Mouse (Mus musculus) subcutaneous adipose tissue, adult 2 months (tissue): ENCODE results near the gene 2510039O18Rik. TPM values are rescaled to one million over a fixed set of nuclear protein-coding genes. Genes with fewer than 3 reads are reported as not detected.

ENCODE experiments used
- polyA plus RNA-seq: library from polyadenylated mRNA; depleted of rRNA; stranded (reverse); fragments of >200 nt; gene quantifications from 2 replicates; pipeline ENCODE4 v1.2.3, GENCODE M21; 2012; ENCODE audit warnings: low replicate concordance; rRNA removed

Gene 2510039O18Rik
- 57.6 and 73.2 TPM in 2 replicates for polyA plus RNA-seq

DNA sequence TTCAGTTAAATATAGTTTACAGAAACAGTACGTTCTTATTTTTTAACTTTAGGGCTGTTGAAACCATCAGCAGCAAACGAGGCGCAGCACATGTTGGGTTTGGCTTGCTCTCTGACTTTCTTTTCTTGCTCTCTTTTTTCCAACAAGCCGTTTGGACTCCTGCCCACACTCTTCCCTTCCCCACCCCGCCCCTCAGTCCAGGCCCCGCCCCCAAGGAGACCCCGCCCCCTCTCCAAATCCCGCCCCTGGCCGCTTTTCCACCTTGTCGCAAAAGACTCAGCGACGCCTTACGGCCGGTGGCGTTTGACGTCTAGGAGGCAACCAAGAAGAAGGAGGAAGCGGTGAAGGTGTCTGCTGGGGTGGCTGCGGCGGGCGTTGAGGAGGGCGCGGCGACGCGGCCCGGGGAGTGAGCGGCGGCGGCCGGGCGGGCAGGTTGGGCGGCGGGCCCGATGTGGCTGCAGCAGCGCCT, at the start of gene 2510039O18Rik:
Gene 2510039O18Rik, plus strand, starts transcription at position 320 of the 469 bp plus-strand sequence.

DNA sequence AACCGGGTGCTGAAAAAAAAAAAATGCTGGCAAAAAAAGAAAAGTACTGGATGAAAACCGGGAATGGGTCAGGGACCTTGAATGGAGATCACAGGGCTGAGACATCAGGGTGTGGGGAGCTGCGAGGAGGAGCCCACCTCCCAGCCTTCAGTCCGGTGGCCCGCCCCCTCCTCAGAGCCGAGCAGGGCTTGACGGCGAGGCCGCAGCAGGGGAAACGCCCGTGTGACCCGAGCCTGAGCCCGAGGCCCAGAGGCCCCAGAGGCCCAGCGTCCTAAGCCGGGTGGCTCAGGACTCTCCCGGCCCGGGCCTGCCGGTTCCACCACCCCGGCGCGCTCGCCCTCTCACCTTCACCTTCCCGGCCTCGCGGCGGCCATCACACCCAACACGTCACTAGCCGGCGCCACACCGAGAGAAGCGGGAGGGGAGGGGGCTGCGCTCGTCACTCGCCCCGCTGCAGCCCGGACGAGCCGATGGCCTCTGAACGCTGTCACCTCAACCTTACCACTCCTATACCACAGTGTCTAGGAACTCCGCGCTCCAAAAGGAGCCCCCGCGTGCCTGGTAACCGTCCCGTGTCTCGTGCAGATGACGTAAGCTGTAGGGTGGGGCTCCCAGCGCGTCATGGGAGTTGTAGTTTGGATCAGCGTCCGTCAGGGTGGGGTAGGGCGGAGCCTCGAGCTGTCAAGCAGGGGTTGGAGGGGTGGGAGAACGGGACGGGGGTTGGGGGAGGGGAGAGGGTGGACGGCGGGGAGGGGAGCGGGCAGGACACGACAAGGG, 36.2 kb upstream of the 2510039O18Rik start, which contains the start of gene Mfn2:
Gene Mfn2, minus strand, starts transcription at position 392 of the 777 bp plus-strand sequence.

DNA sequence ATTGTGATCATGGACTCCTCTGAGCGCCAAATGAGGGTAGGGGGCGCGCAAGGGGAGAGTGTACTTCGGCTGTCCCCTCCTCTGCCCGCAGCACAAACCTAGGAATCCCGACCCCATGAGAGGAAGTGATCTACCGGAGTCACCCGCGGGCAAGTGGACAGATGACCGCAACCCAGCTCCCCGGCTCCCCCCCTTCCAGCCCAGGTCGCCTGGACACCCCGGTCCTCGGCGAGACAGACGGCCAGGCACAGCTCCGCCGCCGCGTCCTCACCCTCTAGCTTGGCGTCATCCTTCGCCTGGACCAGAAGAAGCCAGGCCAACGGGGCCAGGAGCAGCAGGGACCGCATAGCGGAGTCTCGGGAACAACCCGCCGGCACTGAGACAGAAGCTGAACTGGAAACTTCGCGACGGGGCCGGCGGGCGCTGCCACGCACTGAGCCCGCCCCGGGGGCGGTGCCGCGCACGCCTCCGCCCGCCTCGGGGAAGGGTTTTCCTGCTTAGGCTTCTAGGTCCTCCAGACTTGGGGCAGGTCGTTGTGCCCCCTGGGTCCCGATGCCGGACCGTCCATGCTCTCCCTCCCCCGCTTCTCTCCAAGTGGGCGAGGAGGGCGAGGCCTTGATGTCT, 4.3 kb upstream of the 2510039O18Rik start, which contains the start of gene Plod1:
Gene Plod1, minus strand, starts transcription at position 437 of the 624 bp plus-strand sequence.

DNA sequence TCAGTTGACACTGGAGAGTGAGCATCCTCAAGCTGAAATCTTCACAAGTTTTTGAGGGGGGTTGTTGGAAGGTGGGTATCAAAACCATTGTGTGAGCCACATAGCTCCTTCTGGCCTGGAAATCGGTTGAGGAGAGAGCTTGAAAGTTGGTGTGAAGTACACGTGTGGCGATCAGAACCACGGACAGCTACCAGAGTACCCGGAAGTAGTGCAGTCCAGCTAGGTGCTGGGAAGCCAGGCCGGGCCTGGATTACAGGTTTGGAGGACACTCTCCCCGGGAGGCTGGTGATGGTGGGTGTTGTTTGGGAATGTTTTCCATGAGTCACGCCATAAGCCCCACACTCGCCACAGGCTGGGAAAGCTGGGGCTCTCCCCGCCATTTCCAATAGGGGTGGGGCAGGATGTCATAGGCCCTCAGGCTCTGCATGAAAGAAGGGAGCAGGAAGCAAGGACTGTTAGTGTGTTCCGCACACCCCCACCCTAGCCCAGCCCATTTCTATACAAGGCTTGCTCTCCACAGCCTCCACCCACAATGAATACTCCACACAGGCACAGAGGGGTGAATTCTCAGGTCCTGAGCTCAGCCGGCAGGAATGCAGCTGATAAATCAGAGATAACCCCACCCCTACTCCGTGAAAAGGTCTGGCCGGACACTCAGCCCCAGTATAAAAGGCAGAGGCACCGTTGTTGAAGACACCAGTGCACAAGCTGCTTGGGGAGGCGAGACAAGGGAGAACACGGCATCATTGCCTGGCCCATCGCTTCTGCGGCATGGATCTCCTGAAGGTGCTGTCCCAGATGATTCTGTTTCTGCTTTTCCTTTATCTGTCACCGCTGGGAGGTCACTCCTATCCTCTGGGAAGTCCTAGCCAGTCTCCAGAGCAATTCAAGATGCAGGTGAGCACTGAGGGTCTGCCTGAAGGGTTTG, 44.8 kb downstream of the 2510039O18Rik start, which contains the start of gene Nppb:
Gene Nppb, plus strand, starts transcription at position 584 of the 928 bp plus-strand sequence.

Other genes starting within 250 kb of the 2510039O18Rik start
- gene Zfp534, start 238.3 kb upstream of the 2510039O18Rik start, polyA plus RNA-seq, result not detected in 2 replicates
- gene Zfp984, start 131.1 kb upstream of the 2510039O18Rik start, polyA plus RNA-seq, result 0.82 and 1.1 TPM in 2 replicates
- gene Zfp933, start 92.5 kb upstream of the 2510039O18Rik start, polyA plus RNA-seq, result 1.3 and 1.8 TPM in 2 replicates
- 42.8 and 67.6 TPM in 2 replicates for gene Miip, start 72.1 kb upstream of the 2510039O18Rik start, polyA plus RNA-seq
- 2.3 and 2.8 TPM in 2 replicates for gene Fv1, start 71.9 kb upstream of the 2510039O18Rik start, polyA plus RNA-seq
- 92.0 and 144 TPM in 2 replicates for gene Mfn2, start 36.2 kb upstream of the 2510039O18Rik start, polyA plus RNA-seq
- 108 and 128 TPM in 2 replicates for gene Plod1, start 4.1 kb upstream of the 2510039O18Rik start, polyA plus RNA-seq
- gene Nppb, start 44.9 kb downstream of the 2510039O18Rik start, polyA plus RNA-seq, result not detected in 2 replicates
- gene Nppa, start 59.8 kb downstream of the 2510039O18Rik start, polyA plus RNA-seq, result 0.40 TPM in 1 of 2 replicates, not detected in the other
- gene Clcn6, start 97.9 kb downstream of the 2510039O18Rik start, polyA plus RNA-seq, result 11.7 and 20.6 TPM in 2 replicates
- gene Mthfr, start 98.2 kb downstream of the 2510039O18Rik start, polyA plus RNA-seq, result 38.3 and 42.9 TPM in 2 replicates
- gene Agtrap, start 147.1 kb downstream of the 2510039O18Rik start, polyA plus RNA-seq, result 20.5 and 25.4 TPM in 2 replicates
- gene Mad2l2, start 189.5 kb downstream of the 2510039O18Rik start, polyA plus RNA-seq, result 32.7 and 45.5 TPM in 2 replicates
- gene Draxin, start 189.8 kb downstream of the 2510039O18Rik start, polyA plus RNA-seq, result 0.03 and 0.58 TPM in 2 replicates
- gene Fbxo6, start 211.2 kb downstream of the 2510039O18Rik start, polyA plus RNA-seq, result 67.6 and 79.2 TPM in 2 replicates
- gene Fbxo44, start 219.6 kb downstream of the 2510039O18Rik start, polyA plus RNA-seq, result 9.4 and 14.0 TPM in 2 replicates
- 0.49 TPM in 1 of 2 replicates, not detected in the other for gene Fbxo2, start 219.7 kb downstream of the 2510039O18Rik start, polyA plus RNA-seq